Mouse (Mus musculus) liver, embryonic 15.5 days (tissue): ENCODE measurements around the gene Dido1. TPM values are rescaled to one million over a fixed set of nuclear protein-coding genes. Genes with fewer than 3 reads are reported as not detected.

Source experiments
- ATAC-seq: fragments of 200-750 bp; cut with Nextera tagmentation; 2 replicates; pipeline ENCODE4 v1.8.0; 2017; ENCODE audit warnings: moderate number of reproducible peaks, mild to moderate bottlenecking, moderate library complexity; ENCODE audit not compliant: insufficient read depth
- H3K27ac ChIP-seq: fragments of 300-500 bp; sonication (generic); replicated peaks from 2 replicates; pipeline ENCODE4 v1.5.1; 2015; ENCODE audit warnings: mild to moderate bottlenecking, inconsistent platforms
- H3K27me3 ChIP-seq: fragments of 300-500 bp; sonication (generic); 2 replicates; pipeline ENCODE4 v1.6.1; 2015; ENCODE audit warnings: mild to moderate bottlenecking, inconsistent platforms
- H3K36me3 ChIP-seq: fragments of 300-500 bp; sonication (generic); replicated peaks from 2 replicates; pipeline ENCODE4 v1.6.1; 2015; ENCODE audit warnings: moderate library complexity, mild to moderate bottlenecking, inconsistent platforms
- H3K4me1 ChIP-seq: fragments of 300-500 bp; sonication (generic); replicated peaks from 2 replicates; pipeline ENCODE4 v1.6.1; 2015; ENCODE audit warnings: inconsistent platforms
- H3K4me2 ChIP-seq: fragments of 300-500 bp; sonication (generic); 2 replicates; pipeline ENCODE4 v1.6.1; 2015; ENCODE audit warnings: moderate library complexity, mild to moderate bottlenecking, inconsistent platforms
- H3K4me3 ChIP-seq: fragments of 300-500 bp; sonication (generic); replicated peaks from 2 replicates; pipeline ENCODE4 v1.5.1; 2015; ENCODE audit warnings: mild to moderate bottlenecking, inconsistent platforms
- H3K9ac ChIP-seq: fragments of 300-500 bp; sonication (generic); 2 replicates; pipeline ENCODE4 v1.6.1; 2015; ENCODE audit warnings: moderate library complexity, mild to moderate bottlenecking, inconsistent platforms
- H3K9me3 ChIP-seq: fragments of 300-500 bp; sonication (generic); replicated peaks from 2 replicates; pipeline ENCODE4 v1.6.1; 2016; ENCODE audit warnings: inconsistent platforms
- WGBS: fragments of 180-500 bp; shearing (Covaris S2); methylation state at CpG from one replicate; pipeline ENCODE4 v1.1.7; 2015; ENCODE audit warnings: mixed read lengths; ENCODE audit not compliant: insufficient replicate concordance; 5-methylcytosine and 5-hydroxymethylcytosine counted together
- polyA plus RNA-seq: library from polyadenylated mRNA; unstranded; fragments of >200 nt; fragmentation: Nextera tagmentation; extraction: Ambion mirVana; gene quantifications from 2 replicates; pipeline ENCODE4 v1.2.1, GENCODE M21; 2015

Dido1 gene
- polyA plus RNA-seq, 1 experiment from 2014 or later = 11.7 TPM

GRCm38 (mm10) chr2:180740349-180740748 lies 30.6 kb upstream of the Dido1 start:
- ATAC-seq = no peak
- 31% methylated on average over 3 of the region's 3 CpGs for WGBS

GRCm38 (mm10) chr2:180737984-180738383 lies 28.2 kb upstream of the Dido1 start:
- H3K27me3 ChIP-seq = no peaks in the 10 kb centered on the region
- no peak overlapping the region for H3K4me2 ChIP-seq
- no peak overlapping the region for H3K27ac ChIP-seq
- H3K4me3 ChIP-seq = no peak overlapping the region
- H3K4me1 ChIP-seq = no peaks in the 10 kb centered on the region
- no peak overlapping the region for H3K9ac ChIP-seq
- 0 out of 2 replicates have a peak, but pooled peaks cover 3% of the 10 kb centered on the region for H3K36me3 ChIP-seq
- 52% methylated on average over 2 of the region's 2 CpGs for WGBS
- H3K9me3 ChIP-seq = no peaks in the 10 kb centered on the region
- ATAC-seq = no peak

More at GRCm38 (mm10) chr2:180740349-180740748, 30.6 kb upstream of the Dido1 start:
- Histone ChIP-seq H3K9ac (no peak overlapping the region), H3K4me3 (no peak overlapping the region), H3K27me3 (no peaks in the 10 kb centered on the region), H3K36me3 (no peaks in the 10 kb centered on the region), H3K27ac (no peak overlapping the region), H3K4me2 (no peak overlapping the region), H3K4me1 (no peaks in the 10 kb centered on the region), H3K9me3 (no peaks in the 10 kb centered on the region)

- H3K9ac ChIP-seq = no peak overlapping the region
- H3K36me3 ChIP-seq = 0 out of 2 replicates have a peak, but pooled peaks cover 3% of the 10 kb centered on the region
- H3K27me3 ChIP-seq = no peaks in the 10 kb centered on the region
- no peaks in the 10 kb centered on the region for H3K9me3 ChIP-seq
- H3K27ac ChIP-seq = no peak overlapping the region
- 71% methylated on average over 7 of the region's 7 CpGs for WGBS
- H3K4me2 ChIP-seq = no peak overlapping the region
- peaks cover 11% of the 10 kb centered on the region for H3K4me1 ChIP-seq
- no peak overlapping the region for H3K4me3 ChIP-seq
- ATAC-seq = no peak
Measured at GRCm38 (mm10) chr2:180735232-180735631, 25.4 kb upstream of the Dido1 start.

- ATAC-seq = no peak; the same call in 1 of the 2 replicates
- Histone ChIP-seq H3K27me3 (no peaks in the 10 kb centered on the region), H3K4me1 (peaks cover 31% of the 10 kb centered on the region), H3K9ac (no peak overlapping the region), H3K36me3 (0 out of 2 replicates have a peak, but pooled peaks cover 3% of the 10 kb centered on the region), H3K4me3 (no peak overlapping the region), H3K27ac (no peak overlapping the region), H3K9me3 (no peaks in the 10 kb centered on the region), H3K4me2 (no peak overlapping the region)
- 45% methylated on average over 6 of the region's 6 CpGs for WGBS
Measured at GRCm38 (mm10) chr2:180731984-180732383, 22.2 kb upstream of the Dido1 start.

DNA sequence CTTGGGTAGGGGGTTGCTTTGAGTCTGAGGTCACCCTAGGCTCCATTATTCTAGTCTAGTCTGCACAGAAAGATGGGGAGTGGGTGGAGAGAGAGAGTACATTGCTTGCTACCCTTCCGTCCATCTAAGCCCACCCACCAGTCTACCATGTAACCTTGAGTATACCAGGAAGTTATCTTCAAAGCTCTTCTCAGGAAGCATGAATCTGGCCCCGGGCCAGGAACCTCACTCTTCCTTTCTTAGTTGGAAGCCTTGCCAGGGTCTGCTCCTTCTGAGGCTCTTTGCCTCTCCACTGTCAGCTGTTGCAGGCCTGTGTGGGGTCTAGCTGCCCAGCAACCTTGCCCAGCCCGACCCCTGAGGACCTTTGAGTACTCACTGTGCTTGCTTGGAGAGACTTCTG lies 21.2 kb upstream of the Dido1 start:
- Histone ChIP-seq H3K36me3 (0 out of 2 replicates have a peak, but pooled peaks cover 3% of the 10 kb centered on the region), H3K9me3 (no peaks in the 10 kb centered on the region), H3K4me3 (no peak overlapping the region), H3K4me1 (peaks cover 40% of the 10 kb centered on the region), H3K4me2 (no peak overlapping the region), H3K27me3 (no peaks in the 10 kb centered on the region), H3K9ac (no peak overlapping the region), H3K27ac (no peak overlapping the region)
- ATAC-seq = no peak
- 54% methylated on average over 3 of the region's 3 CpGs for WGBS

DNA sequence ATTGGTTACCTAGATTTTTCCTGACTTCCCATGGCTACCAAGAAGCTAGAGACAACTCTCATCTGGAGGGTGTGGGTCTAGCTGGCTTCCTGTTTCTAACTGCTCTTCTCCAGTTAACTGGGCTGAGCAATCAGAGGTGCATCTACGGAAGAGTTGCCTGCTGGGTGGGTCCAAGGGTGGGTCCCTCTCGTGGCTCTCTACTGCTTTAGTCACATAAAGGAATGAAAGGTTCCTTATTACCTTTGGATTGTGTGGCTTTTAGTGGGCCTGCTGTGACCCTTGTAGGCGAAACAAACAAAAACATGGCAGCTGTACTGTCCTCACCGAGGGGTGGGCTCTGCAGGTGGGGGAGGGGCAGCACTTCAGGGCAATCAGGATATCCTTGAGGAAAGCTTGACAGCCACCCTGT lies 17.8 kb upstream of the Dido1 start:
- 27% methylated on average over 4 of the region's 4 CpGs for WGBS
- H3K27me3 ChIP-seq = no peaks in the 10 kb centered on the region
- no peak overlapping the region for H3K4me3 ChIP-seq
- H3K27ac ChIP-seq = 0 out of 2 replicates have a peak overlapping the region, but pooled peaks have one; percentile 45
- peak overlapping the region; percentile 65 for H3K4me2 ChIP-seq
- no peak for ATAC-seq
- peaks cover 67% of the 10 kb centered on the region for H3K4me1 ChIP-seq
- no peaks in the 10 kb centered on the region for H3K9me3 ChIP-seq
- peaks cover 20% of the 10 kb centered on the region for H3K36me3 ChIP-seq
- no peak overlapping the region for H3K9ac ChIP-seq

GRCm38 (mm10) chr2:180726658-180727442 lies 17.1 kb upstream of the Dido1 start:
- H3K9me3 ChIP-seq = no peaks in the 10 kb centered on the region
- H3K4me2 ChIP-seq = peak overlapping the region; percentile 65
- no peak for ATAC-seq
- peak overlapping the region; percentile 50; the same call in 1 of the 2 replicates for H3K4me3 ChIP-seq
- peak overlapping the region; percentile 45 for H3K27ac ChIP-seq
- peaks cover 28% of the 10 kb centered on the region for H3K36me3 ChIP-seq
- WGBS = 22% methylated on average over 6 of the region's 6 CpGs
- no peaks in the 10 kb centered on the region for H3K27me3 ChIP-seq
- H3K4me1 ChIP-seq = peaks cover 63% of the 10 kb centered on the region
- H3K9ac ChIP-seq = no peak overlapping the region

GRCm38 (mm10) chr2:180725856-180726629 lies 16.2 kb upstream of the Dido1 start:
- H3K4me2 ChIP-seq = peak overlapping the region; percentile 65
- H3K4me3 ChIP-seq = peak overlapping the region; percentile 50
- H3K36me3 ChIP-seq = peaks cover 36% of the 10 kb centered on the region
- H3K4me1 ChIP-seq = peaks cover 56% of the 10 kb centered on the region
- no peaks in the 10 kb centered on the region for H3K9me3 ChIP-seq
- H3K27ac ChIP-seq = peak overlapping the region; percentile 68
- H3K27me3 ChIP-seq = no peaks in the 10 kb centered on the region
- no peak for ATAC-seq
- H3K9ac ChIP-seq = peak overlapping the region; percentile 48; the same call in 1 of the 2 replicates
- 22% methylated on average over 7 of the region's 8 CpGs for WGBS

- 4% methylated on average over 6 of the region's 6 CpGs for WGBS
- no peaks in the 10 kb centered on the region for H3K9me3 ChIP-seq
- no peaks in the 10 kb centered on the region for H3K27me3 ChIP-seq
- H3K9ac ChIP-seq = peak overlapping the region; percentile 48; the same call in 1 of the 2 replicates
- H3K27ac ChIP-seq = peak overlapping the region; percentile 68
- peak overlapping the region; percentile 50 for H3K4me3 ChIP-seq
- peak overlapping the region; percentile 65 for H3K4me2 ChIP-seq
- ATAC-seq = peak; percentile 22; the same call in 1 of the 2 replicates
- H3K36me3 ChIP-seq = peaks cover 42% of the 10 kb centered on the region
- H3K4me1 ChIP-seq = peaks cover 56% of the 10 kb centered on the region
Measured at GRCm38 (mm10) chr2:180725414-180725778, 15.6 kb upstream of the Dido1 start.

GRCm38 (mm10) chr2:180724585-180725413 lies 15.0 kb upstream of the Dido1 start, which contains the start of gene Slc17a9:
Gene Slc17a9, plus strand, starts transcription at chr2:180725263.
- H3K27me3 ChIP-seq = no peaks in the 10 kb centered on the region
- 6% methylated on average over 18 of the region's 18 CpGs for WGBS
- peak within 1 kb of the TSS; percentile 48; the same call in 1 of the 2 replicates for H3K9ac ChIP-seq
- peak; percentile 77 for ATAC-seq
- peaks cover 48% of the 10 kb centered on the region for H3K36me3 ChIP-seq
- H3K9me3 ChIP-seq = no peaks in the 10 kb centered on the region
- H3K4me2 ChIP-seq = peak within 1 kb of the TSS; percentile 65
- peaks cover 56% of the 10 kb centered on the region for H3K4me1 ChIP-seq
- peak within 1 kb of the TSS; percentile 50 for H3K4me3 ChIP-seq
- H3K27ac ChIP-seq = peak within 1 kb of the TSS; percentile 68
